Mouse (Mus musculus): Measurements from ENCODE around the gene Dtymk. TPM values are rescaled to one million over a fixed set of nuclear protein-coding genes. Genes with fewer than 3 reads are reported as not detected.
"Not testable (repeated sequence)": the region's sequence is repeated elsewhere in the genome, so short reads cannot be mapped to it uniquely, and the experiment has no call there.

The Dtymk gene
- polyA plus RNA-seq (2015; fragmentation: Nextera tagmentation; extraction: Ambion mirVana): 146 and 174 TPM in 2 replicates

DNA sequence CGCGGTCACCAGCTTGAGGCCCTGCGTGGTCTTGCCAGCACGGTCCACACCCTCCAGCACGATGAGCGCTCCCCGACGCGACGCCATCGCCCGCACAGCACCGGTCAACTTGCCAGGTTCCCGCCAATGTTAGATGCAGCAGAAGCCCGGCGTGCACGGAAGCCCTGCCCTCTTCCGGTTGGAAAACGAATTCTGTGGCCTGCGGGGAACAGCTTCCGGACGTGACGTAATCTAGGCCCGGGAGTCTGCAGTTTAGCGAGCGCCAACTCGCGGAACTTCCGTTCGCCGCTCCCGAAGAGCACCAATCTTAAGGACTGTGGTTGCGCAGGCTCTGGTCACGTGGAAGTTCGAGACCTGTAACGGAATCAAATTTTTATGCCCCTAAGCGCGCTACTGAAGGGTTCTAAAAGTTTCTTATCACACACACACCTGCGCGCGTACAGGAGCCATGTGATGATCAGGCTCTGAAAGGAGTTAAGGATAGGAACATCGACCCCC, at the start of gene Dtymk:
Gene Dtymk (minus strand): TSS at position 194 of the 498 bp plus-strand sequence.
- peaks cover 42% of the 10 kb centered on the region for H3K4me1 ChIP-seq
- peak within 1 kb of the TSS; percentile 66 for H3K9ac ChIP-seq (replicated peaks)
- WGBS: under 1% methylated on average over 42 of the region's 42 CpGs
- H3K27me3 ChIP-seq (replicated peaks): no peaks in the 10 kb centered on the region
- peak within 1 kb of the TSS; percentile 77 for H3K4me2 ChIP-seq
- peaks cover 29% of the 10 kb centered on the region for H3K36me3 ChIP-seq
- peak within 1 kb of the TSS; percentile 91 for H3K4me3 ChIP-seq (replicated peaks)
- H3K27ac ChIP-seq (replicated peaks): peak within 1 kb of the TSS; percentile 78
- no peaks in the 10 kb centered on the region for H3K9me3 ChIP-seq (replicated peaks)
- ATAC-seq (ENCODE audit: low FRiP score): peak; percentile 64

- not testable (repeated sequence) for H3K4me3 ChIP-seq (replicated peaks); H3K27me3 ChIP-seq (replicated peaks); H3K4me2 ChIP-seq; H3K27ac ChIP-seq (replicated peaks); H3K9me3 ChIP-seq (replicated peaks); H3K4me1 ChIP-seq; ATAC-seq (ENCODE audit: low FRiP score); H3K9ac ChIP-seq (replicated peaks); H3K36me3 ChIP-seq
- 77% methylated on average over 1 of the region's 3 CpGs for WGBS
Measured at GRCm38 (mm10) chr1:93845766-93846366, 44.1 kb upstream of the Dtymk start.

DNA sequence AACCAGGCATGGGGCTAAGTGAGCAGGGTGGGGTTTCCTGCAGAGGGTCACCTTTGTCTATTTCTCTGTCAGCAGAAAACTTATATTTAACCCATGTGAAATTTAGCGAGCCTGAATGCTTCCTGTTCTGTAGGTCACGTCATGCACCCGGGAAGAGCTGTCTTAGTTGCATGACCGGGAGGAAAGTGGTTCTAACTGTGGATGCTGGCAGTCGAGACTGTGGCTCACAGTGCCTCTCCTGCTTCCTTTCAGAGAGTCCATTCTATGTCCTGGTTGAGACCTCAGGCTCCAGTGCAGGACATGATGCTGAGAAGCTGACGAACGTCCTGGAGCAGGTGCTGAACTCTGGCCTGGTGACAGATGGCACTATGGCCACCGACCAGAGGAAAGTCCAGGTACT, 36.8 kb upstream of the Dtymk start:
- not testable (repeated sequence) for H3K9ac ChIP-seq (replicated peaks); H3K4me3 ChIP-seq (replicated peaks); ATAC-seq (ENCODE audit: low FRiP score); H3K27me3 ChIP-seq (replicated peaks); H3K36me3 ChIP-seq; H3K4me2 ChIP-seq; H3K4me1 ChIP-seq; H3K9me3 ChIP-seq (replicated peaks); H3K27ac ChIP-seq (replicated peaks)
- 91% methylated on average over 8 of the region's 8 CpGs for WGBS

DNA sequence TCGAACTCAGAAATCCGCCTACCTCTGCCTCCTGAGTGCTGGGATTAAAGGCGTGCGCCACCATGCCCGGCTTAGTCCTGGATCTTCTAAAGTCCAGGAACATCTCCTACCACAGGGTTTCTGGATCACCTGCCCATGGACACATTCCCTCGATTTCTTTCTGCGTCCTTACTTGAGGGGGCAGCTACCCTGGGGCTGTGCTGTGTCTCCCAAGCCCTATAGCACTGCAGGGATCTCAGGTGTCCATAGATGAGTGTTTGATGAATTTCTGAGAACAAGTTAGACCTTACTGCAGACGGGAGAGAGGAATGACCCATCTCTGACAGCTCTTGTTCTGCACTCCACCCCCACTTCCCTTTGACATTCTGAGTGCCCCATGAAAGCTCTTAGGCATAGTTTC, 35.6 kb upstream of the Dtymk start:
- no peak overlapping the region for H3K4me2 ChIP-seq
- H3K4me1 ChIP-seq: no peaks in the 10 kb centered on the region
- H3K9ac ChIP-seq (replicated peaks): no peak overlapping the region
- no peak for ATAC-seq (ENCODE audit: low FRiP score)
- H3K4me3 ChIP-seq (replicated peaks): no peak overlapping the region
- no peaks in the 10 kb centered on the region for H3K27me3 ChIP-seq (replicated peaks)
- no peaks in the 10 kb centered on the region for H3K9me3 ChIP-seq (replicated peaks)
- WGBS: 94% methylated on average over 8 of the region's 8 CpGs
- H3K27ac ChIP-seq (replicated peaks): no peak overlapping the region
- H3K36me3 ChIP-seq: 0 out of 2 replicates have a peak, but pooled peaks cover 4% of the 10 kb centered on the region

GRCm38 (mm10) chr1:93836532-93836913, 34.8 kb upstream of the Dtymk start:
- Histone ChIP-seq H3K9me3 (replicated peaks) (no peaks in the 10 kb centered on the region), H3K4me2 (no peak overlapping the region), H3K4me3 (replicated peaks) (no peak overlapping the region), H3K4me1 (no peaks in the 10 kb centered on the region), H3K27me3 (replicated peaks) (no peaks in the 10 kb centered on the region), H3K9ac (replicated peaks) (no peak overlapping the region), H3K36me3 (0 out of 2 replicates have a peak, but pooled peaks cover 4% of the 10 kb centered on the region), H3K27ac (replicated peaks) (no peak overlapping the region)
- 90% methylated on average over 2 of the region's 2 CpGs for WGBS
- no peak for ATAC-seq (ENCODE audit: low FRiP score)

GRCm38 (mm10) chr1:93835876-93836531, 34.3 kb upstream of the Dtymk start:
- H3K9ac ChIP-seq (replicated peaks): no peak overlapping the region
- H3K4me1 ChIP-seq: no peaks in the 10 kb centered on the region
- no peak overlapping the region for H3K4me3 ChIP-seq (replicated peaks)
- no peak overlapping the region for H3K27ac ChIP-seq (replicated peaks)
- ATAC-seq (ENCODE audit: low FRiP score): no peak
- H3K36me3 ChIP-seq: 0 out of 2 replicates have a peak, but pooled peaks cover 4% of the 10 kb centered on the region
- WGBS: 90% methylated on average over 6 of the region's 6 CpGs
- H3K4me2 ChIP-seq: no peak overlapping the region
- H3K9me3 ChIP-seq (replicated peaks): no peaks in the 10 kb centered on the region
- H3K27me3 ChIP-seq (replicated peaks): no peaks in the 10 kb centered on the region

- ATAC-seq (ENCODE audit: low FRiP score): no peak
- Histone ChIP-seq H3K27me3 (replicated peaks) (no peaks in the 10 kb centered on the region), H3K4me1 (no peaks in the 10 kb centered on the region), H3K9me3 (replicated peaks) (no peaks in the 10 kb centered on the region), H3K27ac (replicated peaks) (no peak overlapping the region), H3K9ac (replicated peaks) (no peak overlapping the region), H3K4me2 (no peak overlapping the region), H3K36me3 (0 out of 2 replicates have a peak, but pooled peaks cover 4% of the 10 kb centered on the region), H3K4me3 (replicated peaks) (no peak overlapping the region)
- WGBS: 95% methylated on average over 4 of the region's 4 CpGs
Measured at GRCm38 (mm10) chr1:93835211-93835610, 33.5 kb upstream of the Dtymk start.

GRCm38 (mm10) chr1:93834671-93835150, 33.0 kb upstream of the Dtymk start:
- Histone ChIP-seq H3K9me3 (replicated peaks) (no peaks in the 10 kb centered on the region), H3K4me3 (replicated peaks) (no peak overlapping the region), H3K4me2 (no peak overlapping the region), H3K4me1 (no peaks in the 10 kb centered on the region), H3K9ac (replicated peaks) (no peak overlapping the region), H3K27me3 (replicated peaks) (no peaks in the 10 kb centered on the region), H3K36me3 (0 out of 2 replicates have a peak, but pooled peaks cover 4% of the 10 kb centered on the region), H3K27ac (replicated peaks) (no peak overlapping the region)
- WGBS: 87% methylated on average over 7 of the region's 7 CpGs
- ATAC-seq (ENCODE audit: low FRiP score): no peak

GRCm38 (mm10) chr1:93832754-93833360, 31.1 kb upstream of the Dtymk start:
- H3K4me1 ChIP-seq; H3K9me3 ChIP-seq (replicated peaks); H3K4me3 ChIP-seq (replicated peaks); H3K27ac ChIP-seq (replicated peaks); ATAC-seq (ENCODE audit: low FRiP score); H3K36me3 ChIP-seq; H3K9ac ChIP-seq (replicated peaks); H3K27me3 ChIP-seq (replicated peaks); H3K4me2 ChIP-seq: not testable (repeated sequence)
- WGBS: 72% methylated on average over 2 of the region's 4 CpGs

- H3K4me2 ChIP-seq: peak overlapping the region; percentile 83; the same call in 1 of the 2 replicates
- no peak overlapping the region for H3K9ac ChIP-seq (replicated peaks)
- H3K9me3 ChIP-seq (replicated peaks): no peaks in the 10 kb centered on the region
- H3K4me3 ChIP-seq (replicated peaks): no peak overlapping the region
- no peak for ATAC-seq (ENCODE audit: low FRiP score)
- H3K4me1 ChIP-seq: peaks cover 19% of the 10 kb centered on the region
- WGBS: 97% methylated on average over 9 of the region's 9 CpGs
- no peaks in the 10 kb centered on the region for H3K27me3 ChIP-seq (replicated peaks)
- H3K27ac ChIP-seq (replicated peaks): peak overlapping the region; percentile 99; the same call in 1 of the 2 replicates
- peaks cover 5% of the 10 kb centered on the region; the same call in 1 of the 2 replicates for H3K36me3 ChIP-seq
Measured at GRCm38 (mm10) chr1:93826540-93826835, 24.8 kb upstream of the Dtymk start.

DNA sequence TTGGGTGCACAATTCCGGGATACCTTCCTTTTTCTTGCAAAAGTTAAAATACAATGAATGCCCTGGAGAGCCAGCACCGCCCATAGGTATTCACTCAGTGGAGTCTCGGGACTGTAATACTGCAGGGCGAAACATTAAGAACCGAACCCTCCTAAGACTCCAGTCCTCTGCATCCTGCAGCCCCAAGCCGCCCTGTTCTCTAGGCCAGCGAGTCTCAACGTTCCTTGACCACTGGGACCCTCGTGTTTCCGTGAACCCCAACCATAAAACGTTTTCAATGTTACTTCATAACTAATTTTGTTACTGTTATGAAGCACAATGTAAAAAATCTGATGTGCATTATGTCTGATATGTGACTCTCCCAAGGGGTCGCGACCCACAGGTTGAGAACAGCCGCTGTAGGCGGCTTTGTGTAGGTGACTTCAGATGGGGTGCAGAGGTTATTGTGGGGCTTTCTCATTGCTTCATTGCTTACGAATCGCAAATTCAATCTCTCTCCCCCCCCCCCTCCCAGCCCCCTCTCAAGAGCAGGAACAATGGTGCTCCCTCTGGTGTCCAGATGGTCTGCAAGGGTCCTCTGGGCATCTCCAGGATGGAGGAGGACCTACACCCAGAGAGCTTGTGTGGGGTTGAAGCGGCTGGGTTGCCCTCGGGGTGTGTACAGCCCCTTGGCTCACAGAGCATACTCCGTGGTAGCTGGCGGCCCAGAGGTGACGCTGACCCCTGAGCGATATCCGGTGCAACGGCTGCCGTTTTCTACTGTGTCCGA, 24.2 kb upstream of the Dtymk start:
- peak overlapping the region; percentile 83 for H3K4me2 ChIP-seq

More for the DNA sequence above, 24.2 kb upstream of the Dtymk start:
- ATAC-seq (ENCODE audit: low FRiP score): peak; percentile 52
- Histone ChIP-seq H3K4me3 (replicated peaks) (peak overlapping the region; percentile 63), H3K4me1 (peaks cover 19% of the 10 kb centered on the region), H3K9ac (replicated peaks) (peak overlapping the region; percentile 76), H3K27me3 (replicated peaks) (no peaks in the 10 kb centered on the region), H3K9me3 (replicated peaks) (no peaks in the 10 kb centered on the region), H3K27ac (replicated peaks) (peak overlapping the region; percentile 99), H3K36me3 (peaks cover 10% of the 10 kb centered on the region)
- 43% methylated on average over 27 of the region's 27 CpGs for WGBS

All from neural tube, embryonic 15.5 days (tissue).